Mouse (Mus musculus) ZHBTc4 (cell line): ENCODE measurements around the gene Scgb2b19.
"Not testable (repeated sequence)": the region's sequence is repeated elsewhere in the genome, so short reads cannot be mapped to it uniquely, and the experiment has no call there.

ENCODE experiments used
- DNase-seq: peaks from one replicate; pipeline ENCODE4 v3.0.0-alpha.2; 2011; ENCODE audit warnings: low read depth, low spot score

Gene Scgb2b19

GRCm38 (mm10) chr7:33280238-33280637 lies at the start of gene Scgb2b19:
Gene Scgb2b19, minus strand, starts transcription at chr7:33280338.
- not testable (repeated sequence) for DNase-seq

GRCm38 (mm10) chr7:33286991-33287390 lies 6.9 kb upstream of the Scgb2b19 start, which contains the start of gene Scgb1b19:
Gene Scgb1b19, plus strand, starts transcription at chr7:33287291.
- not testable (repeated sequence) for DNase-seq
